Mouse (Mus musculus) stomach, postnatal 0 days (tissue): ENCODE results near the gene Elmo2.

Experiments
- CTCF ChIP-seq: IDR thresholded peaks from 2 replicates; pipeline ENCODE4 v1.5.1; 2016; ENCODE audit warnings: antibody characterized with exemption, low read depth, mild to moderate bottlenecking, moderate library complexity
- EP300 ChIP-seq: optimal IDR thresholded peaks from 2 replicates; pipeline ENCODE3; 2016; ENCODE audit warnings: antibody characterized with exemption

GRCm38 (mm10) chr2:165285034-165285433 is 41.2 kb downstream of the Elmo2 start:
- TF ChIP-seq CTCF (no peak), EP300 (no peak)
